In genomic region chr15:61717216-61717615, GRCm38 (mm10) we compare ENCODE assay signal across 16 mouse cellular contexts.
"Had no signal": no experiment of that assay in that cellular context is flagged by ENCODE, and none has a peak within 500 bp of the region (broad histone marks: within the 10 kb centered on the region; RNA-seq: fewer than 3 reads in every experiment).

No protein-coding gene starts in this region.

- H3K27ac ChIP-seq: kidney, postnatal 0 days; layer of hippocampus, adult 2 months; limb, embryonic 13.5 days; liver, embryonic 14.5 days; midbrain, embryonic 10.5 days; neural tube, embryonic 12.5 days had no signal

- H3K4me2 ChIP-seq: limb, embryonic 13.5 days; lung, embryonic 14.5 days; neural tube, embryonic 12.5 days had no signal

- H3K4me1 ChIP-seq: limb, embryonic 13.5 days; midbrain, embryonic 10.5 days; neural tube, embryonic 12.5 days had no signal

- DNase-seq: kidney, adult 11 months; kidney, adult 9 months; kidney, postnatal 36 days; left cerebral cortex, postnatal 4 days; lung, embryonic 14.5 days; midbrain, embryonic 14.5 days; retina, postnatal 1 day; right cerebral cortex, postnatal 14 days; thymus, postnatal 36 days had no signal

- H3K9me3 ChIP-seq: limb, embryonic 13.5 days; midbrain, embryonic 10.5 days; neural tube, embryonic 12.5 days had no signal

- H3K36me3 ChIP-seq: limb, embryonic 13.5 days; midbrain, embryonic 10.5 days; neural tube, embryonic 12.5 days had no signal

- H3K27me3 ChIP-seq: limb, embryonic 13.5 days; neural tube, embryonic 12.5 days had no signal

- H3K4me3 ChIP-seq: layer of hippocampus, adult 2 months; limb, embryonic 13.5 days; midbrain, embryonic 10.5 days; myocyte; neural tube, embryonic 12.5 days had no signal

- H3K9ac ChIP-seq: limb, embryonic 13.5 days; liver, embryonic 14.5 days; lung, embryonic 14.5 days; neural tube, embryonic 12.5 days had no signal
